Mouse (Mus musculus) ovary, postnatal 36 days (tissue): ENCODE measurements around the gene Med26.

Experiments
- DNase-seq: peaks from one replicate; pipeline ENCODE4 v3.0.0; 2022; ENCODE audit warnings: low spot score, mixed read lengths

The Med26 gene

DNA sequence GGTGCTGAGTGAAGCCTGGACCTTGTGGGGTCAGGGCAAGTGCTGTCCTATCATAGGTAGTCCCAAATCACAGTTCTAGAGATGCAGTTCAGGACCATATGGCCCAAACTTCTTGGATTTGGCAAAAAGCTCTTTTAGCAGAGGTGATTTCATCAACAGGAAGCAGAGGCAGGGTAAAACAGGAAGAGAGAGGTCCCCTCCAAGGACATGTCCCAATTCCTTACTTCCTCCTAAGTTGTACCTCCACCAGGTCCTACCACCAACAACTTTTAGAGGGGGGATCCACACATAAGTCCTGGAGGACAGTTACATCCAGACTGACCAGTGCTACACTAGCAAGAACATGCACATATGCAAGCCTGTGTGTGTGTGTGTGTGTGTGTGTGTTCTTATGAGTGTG is 61.1 kb downstream of the Med26 start:
- no peak for DNase-seq

DNA sequence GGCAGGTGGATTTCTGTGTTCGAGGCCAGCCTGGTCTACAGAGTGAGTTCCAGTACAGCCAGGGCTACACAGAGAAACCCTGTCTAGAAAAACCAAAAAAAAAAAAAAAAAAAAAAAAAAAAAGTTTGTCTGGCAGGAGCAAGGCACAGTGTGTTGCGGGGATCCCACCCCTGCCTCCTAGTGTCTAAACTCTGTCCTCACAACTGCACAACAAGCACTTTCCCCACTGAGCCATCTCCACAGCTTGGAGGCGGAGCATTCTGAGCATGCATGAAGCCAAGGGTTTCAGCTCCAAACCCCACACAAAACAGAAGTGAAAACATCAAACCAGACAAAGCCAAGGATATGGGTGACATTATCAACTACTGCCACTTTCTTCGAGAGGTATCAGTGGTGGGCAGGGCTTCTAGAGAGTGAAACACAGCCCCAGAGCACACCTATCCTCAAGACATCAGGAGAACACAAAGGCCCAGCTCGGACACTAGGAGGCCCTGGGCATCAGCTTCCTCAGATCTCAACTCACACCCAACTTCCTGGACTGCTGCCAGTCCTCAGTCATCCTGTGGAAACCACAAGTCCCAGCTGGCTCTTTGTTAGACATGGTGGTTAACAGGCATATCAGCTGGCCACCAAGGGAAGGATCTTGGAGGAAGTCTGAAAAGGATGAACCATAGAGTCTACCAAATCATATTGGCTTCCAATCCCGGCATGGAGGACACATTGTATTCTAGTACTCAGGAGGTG is 62.4 kb downstream of the Med26 start:
- no peak for DNase-seq

- peak; percentile 97 for DNase-seq
Observed at GRCm38 (mm10) chr8:72474826-72475546, 73.1 kb downstream of the Med26 start, which contains the start of gene Cherp. Cherp (minus strand) TSS chr8:72475226.

DNA sequence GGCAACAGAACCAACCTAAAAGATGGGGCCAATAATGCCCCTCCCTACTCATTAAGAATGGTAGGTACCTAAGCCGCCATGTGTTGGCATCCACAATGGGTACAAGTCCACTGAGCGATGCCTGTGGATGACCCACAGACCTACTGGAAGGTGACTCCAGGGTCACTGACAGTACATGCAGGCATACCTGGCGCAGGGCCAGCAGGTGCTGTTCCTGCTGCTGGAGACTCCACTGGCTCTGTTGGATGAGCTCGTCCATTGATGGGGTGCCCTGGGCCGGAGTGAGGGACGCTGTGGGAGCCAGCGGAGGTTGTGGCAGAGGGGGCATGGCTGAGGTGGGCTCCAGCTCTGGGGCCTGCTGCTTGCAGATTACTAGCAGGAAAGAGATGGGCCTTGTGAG is 77.4 kb downstream of the Med26 start:
- no peak for DNase-seq

DNA sequence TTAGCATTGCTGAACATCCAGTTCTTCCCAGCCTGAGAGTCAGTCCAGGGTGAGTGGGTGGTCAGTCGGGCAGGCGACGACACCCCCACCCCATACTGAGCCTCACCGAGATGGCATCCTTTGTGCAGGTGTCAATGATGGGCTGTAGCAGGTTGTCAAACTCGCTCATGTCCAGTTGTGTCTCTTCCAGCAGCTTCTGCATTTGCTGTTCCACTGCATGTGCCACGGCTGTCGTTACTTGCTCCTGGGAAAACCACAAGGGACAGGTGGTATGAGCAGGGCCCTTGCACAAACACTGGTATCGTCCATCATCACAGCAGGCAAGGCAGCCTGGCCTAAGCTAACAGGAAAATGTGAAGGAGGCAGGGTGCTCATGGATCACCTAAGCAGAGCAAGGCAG is 78.1 kb downstream of the Med26 start:
- DNase-seq = no peak

GRCm38 (mm10) chr8:72469243-72469642 is 78.8 kb downstream of the Med26 start:
- no peak for DNase-seq

GRCm38 (mm10) chr8:72464211-72464610 is 83.9 kb downstream of the Med26 start:
- no peak for DNase-seq

DNA sequence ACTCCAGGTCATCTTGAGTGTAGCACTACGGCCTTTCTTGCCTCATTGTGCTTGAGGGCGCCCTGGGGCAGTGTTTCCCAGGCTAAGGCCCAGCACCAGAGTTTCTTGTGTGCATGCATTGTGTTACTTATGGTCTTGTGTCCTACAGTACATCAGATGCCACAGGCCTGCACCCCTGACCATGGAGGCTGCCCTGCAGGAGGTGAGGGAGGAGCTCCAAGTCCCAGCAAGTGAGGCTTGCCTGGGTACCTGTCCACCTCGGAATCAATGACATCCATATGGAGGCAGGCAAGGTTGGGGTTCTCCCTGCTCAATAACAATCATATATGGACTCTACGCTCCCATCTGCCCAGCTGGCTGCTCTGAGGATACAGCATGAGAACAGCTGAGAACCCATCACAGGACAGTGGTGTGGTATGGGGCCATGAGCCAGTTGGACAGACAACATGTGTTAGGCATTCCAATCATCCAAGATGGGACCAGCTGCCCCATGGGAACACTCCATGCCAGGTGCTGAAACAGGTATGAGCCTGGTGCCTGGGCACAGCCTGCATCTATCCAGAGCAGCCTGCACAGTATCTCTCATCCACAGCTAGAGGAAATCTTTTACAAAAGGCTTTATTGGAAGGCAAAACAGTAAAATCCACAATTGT is 88.1 kb downstream of the Med26 start:
- no peak for DNase-seq

DNA sequence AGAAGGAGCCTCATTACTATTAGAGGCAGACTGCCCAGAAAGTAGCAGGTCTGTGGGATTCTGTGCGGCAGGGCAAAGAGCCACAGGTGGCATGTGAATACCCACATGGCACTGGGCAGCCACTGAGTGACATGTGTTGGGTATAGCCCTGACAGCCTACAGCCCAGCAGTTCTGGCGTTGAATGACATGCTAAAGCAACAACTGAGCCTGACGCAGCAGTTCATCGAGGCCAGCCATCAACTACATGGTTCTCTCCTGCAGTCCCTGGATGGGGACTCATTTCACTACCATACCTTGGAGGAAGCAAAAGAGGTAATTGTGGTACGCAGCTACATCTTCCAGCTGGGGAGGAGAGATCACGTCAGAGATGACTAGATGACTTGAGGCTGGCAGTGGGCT is 89.6 kb downstream of the Med26 start:
- no peak for DNase-seq

- no peak for DNase-seq
Observed at GRCm38 (mm10) chr8:72457806-72458205, 90.3 kb downstream of the Med26 start.

DNA sequence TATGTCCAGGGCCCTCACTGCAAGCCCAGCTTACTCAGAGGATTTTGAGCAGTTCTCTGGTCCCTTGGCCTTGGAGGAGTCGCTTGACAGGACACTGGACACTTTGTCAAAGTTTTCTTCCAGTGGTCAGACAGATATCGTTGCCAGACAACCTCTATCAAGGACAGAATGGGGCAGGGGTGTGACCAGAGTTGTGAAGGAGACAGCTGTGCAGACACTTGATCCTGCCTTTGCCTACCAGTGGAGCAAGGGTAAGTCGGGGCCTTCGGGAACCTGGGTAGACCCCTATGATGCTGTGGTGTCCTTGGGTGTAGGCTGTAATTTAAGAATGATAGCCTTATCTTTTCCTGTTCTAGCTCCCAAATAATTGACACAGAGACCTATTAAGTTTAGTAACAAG is 92.8 kb downstream of the Med26 start:
- DNase-seq = no peak

- no peak for DNase-seq
Observed at GRCm38 (mm10) chr8:72453904-72454303, 94.2 kb downstream of the Med26 start.

- no peak for DNase-seq
Observed at GRCm38 (mm10) chr8:72451516-72451915, 96.6 kb downstream of the Med26 start.

DNA sequence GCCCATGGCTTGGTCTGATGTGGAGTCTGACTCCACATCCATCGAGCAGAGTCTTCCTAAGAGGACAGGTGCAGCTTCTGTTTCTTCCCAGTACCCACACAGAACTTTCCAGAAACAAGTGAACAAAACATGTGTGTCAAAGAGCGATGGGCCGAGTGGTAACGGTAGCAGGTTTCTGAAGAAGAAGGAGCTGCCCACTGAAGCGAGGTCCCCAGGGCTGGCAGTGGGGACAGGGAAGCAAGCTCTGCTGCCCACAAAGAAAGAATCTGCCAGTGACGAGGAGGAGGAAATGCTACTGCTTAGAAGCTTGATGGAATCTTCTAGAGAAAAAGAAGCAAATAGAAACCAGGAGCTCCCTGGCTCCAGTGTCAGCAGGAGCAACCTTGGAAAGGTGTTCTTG is 103.0 kb downstream of the Med26 start:
- no peak for DNase-seq
